Mouse (Mus musculus) ES-E14 (cell line): ENCODE measurements at regions not wholly inside any gene's neighbourhood (a gene's known extent, or its start where the extent isn't known, plus 50 kb on each side); places are given as distances from the start of the nearest gene placed in this dataset.

Experiments
- CHD2 ChIP-seq: IDR thresholded peaks from 2 replicates; pipeline ENCODE4 v1.6.1; 2014; ENCODE audit warnings: mild to moderate bottlenecking, low read depth, low read length, inconsistent platforms
- HCFC1 ChIP-seq: IDR thresholded peaks from 2 replicates; pipeline ENCODE4 v1.6.1; 2012; ENCODE audit warnings: low read length, inconsistent platforms, borderline replicate concordance; ENCODE audit not compliant: insufficient read depth
- MAFK ChIP-seq: IDR thresholded peaks from 2 replicates; pipeline ENCODE4 v1.6.1; 2014; ENCODE audit warnings: mild to moderate bottlenecking, low read depth, low read length, inconsistent platforms; ENCODE audit not compliant: insufficient read depth
- ZC3H11A ChIP-seq: IDR thresholded peaks from 2 replicates; pipeline ENCODE4 v1.6.1; 2012; ENCODE audit warnings: low read depth, mild to moderate bottlenecking, inconsistent platforms, low read length, borderline replicate concordance
- ZNF384 ChIP-seq: IDR thresholded peaks from 2 replicates; pipeline ENCODE4 v1.6.1; 2012; ENCODE audit warnings: low read depth, low read length, inconsistent platforms

DNA sequence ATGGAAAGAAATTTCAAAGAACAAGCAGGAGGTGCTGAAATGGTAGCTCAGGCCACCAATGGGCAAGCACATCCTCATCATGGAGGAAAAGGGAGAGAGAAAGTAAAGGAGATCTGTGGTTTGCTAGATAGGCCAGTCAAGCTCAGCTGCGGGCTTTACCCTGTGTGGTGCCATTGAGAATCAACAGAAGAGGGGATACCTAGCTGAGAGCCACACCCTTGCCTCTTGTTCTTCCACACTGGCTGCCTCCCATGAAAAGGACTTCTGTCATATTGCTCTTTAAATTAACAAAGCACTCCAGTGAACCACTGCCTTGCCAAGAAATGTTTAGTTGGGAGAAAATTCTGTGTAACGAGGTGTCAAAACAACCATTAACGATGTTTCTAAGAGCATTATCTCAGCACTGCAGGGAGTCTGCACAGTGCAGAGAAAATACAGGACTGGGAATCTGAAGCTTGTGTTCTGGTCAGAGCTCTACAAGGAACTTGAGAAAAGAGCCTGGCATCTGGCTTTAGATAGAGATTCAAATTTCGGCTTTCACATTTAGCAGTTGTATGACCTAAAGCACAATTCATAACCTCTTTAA lies 510.7 kb upstream of the Tle4 start:
- no peak for TF ChIP-seq ZNF384
- TF ChIP-seq CHD2: no peak
- no peak for TF ChIP-seq MAFK
- no peak for TF ChIP-seq HCFC1
- no peak for TF ChIP-seq ZC3H11A
